Mouse (Mus musculus) CD4-positive, CD25-positive, alpha-beta regulatory T cell, adult 2 months (primary cell): Measurements from ENCODE around the gene Tbata.

Experiments used
- DNase-seq: peaks from one replicate; pipeline ENCODE4 v3.0.0-alpha.2; 2012; ENCODE audit warnings: low read depth, low spot score

Tbata gene

DNA sequence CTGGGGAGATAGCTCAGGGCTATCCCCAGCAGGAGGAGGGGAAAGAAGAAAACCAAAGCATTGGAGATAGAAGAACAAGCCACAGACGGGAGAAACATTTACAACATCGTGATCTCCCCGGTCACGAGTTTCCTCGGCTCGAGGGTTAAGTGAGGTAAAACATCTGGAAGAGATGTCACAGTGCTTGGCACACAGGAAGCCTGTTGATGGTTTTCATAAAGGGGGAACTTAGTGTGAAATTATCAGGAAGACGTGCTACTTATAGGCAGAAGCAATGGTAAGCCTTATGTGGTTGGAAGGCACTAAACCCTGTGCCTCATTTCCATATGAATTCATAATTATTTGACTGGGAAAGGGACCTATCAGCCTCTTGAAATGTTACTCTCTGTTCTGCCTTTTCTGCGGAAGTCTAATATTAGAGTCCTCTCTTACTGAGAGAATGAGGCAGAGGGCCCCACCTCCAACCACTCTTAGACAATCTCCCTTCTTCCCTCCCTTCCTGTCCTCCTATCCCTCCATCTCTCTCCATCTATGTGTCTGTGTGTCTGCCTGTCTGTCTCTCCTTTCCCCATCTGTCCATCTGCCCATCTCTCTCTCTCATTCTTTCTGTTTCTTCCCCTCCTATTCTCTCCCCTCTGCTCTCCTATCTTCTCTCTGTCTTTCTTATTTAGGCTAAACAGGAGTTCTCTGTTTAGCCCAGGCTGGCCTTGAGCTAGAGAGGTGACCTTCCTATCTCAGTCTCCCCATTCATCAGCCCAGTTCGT, 4.2 kb upstream of the Tbata start:
- no peak for DNase-seq

DNA sequence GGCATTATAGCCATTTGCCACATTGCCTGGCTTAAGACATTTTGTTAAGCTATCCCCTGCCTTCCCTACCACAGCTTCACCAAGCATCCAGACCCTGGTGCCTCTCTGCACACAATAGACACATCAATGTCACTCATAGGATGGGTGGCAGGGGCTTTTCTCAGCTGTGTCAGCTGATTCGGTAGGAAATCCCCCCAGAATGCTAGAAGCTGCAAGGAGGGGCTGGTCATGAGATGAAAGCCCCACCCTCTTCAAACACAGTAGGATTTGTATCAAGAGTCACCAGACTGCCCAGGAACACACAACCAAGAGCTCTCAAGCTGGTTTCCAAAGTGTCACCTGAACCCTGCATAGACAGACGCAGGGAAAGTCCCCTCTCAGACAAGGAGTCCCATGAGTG, 3.4 kb upstream of the Tbata start:
- no peak for DNase-seq

DNA sequence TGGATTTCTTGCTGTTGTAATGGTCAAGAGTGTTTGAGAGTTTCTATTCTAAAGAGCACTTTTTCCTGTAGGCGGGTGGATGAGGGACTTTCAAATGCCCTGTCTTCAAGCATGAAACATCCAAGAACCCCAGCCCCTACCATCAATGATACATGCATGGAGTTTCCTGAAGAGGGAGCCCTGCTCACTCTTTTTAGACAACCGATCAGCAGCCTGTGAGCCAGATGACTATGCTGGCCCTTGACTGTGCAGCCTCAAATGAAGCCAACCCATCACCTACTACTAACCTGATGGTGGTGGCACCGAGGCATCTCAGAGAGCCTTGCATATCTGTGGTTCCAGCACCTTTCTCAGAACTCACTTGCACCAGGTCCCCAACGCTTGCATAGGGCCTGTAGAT, 742 bp downstream of the Tbata start:
- DNase-seq, result no peak

DNA sequence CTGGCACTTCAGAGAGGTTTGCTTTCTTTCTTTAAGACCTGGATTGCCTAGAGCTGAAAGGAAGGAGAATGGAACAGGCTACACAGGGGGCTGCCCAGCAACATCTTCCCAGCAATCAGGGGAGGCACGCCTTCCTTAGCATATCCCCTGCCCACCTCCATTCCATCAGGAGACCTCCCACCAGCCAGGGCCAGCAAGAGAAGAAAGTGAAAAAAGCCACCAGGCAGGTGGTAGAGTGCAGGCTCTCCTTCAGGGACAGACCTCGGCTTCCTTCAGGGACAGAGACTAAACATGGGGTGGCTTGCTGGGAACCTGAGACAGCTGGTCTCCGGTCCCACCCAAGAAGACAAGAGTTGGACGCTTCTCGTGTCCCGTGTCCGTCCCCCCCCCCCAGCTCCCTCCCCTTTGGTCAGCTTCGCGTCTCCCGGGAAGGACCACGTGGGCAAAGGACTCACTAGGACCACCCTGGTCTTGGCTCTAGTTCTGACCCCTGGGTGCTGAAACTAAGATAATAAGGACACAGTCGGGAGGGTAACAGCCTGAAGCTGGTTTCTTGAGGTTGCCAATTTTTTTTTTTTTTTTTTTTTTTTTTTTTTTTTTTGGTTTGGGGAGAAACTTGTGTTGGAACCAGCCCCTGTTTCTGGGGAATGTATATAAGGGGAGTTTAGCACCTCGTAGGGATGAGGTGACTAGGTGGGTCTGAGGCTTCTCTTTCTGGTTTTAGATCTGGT, 3.1 kb downstream of the Tbata start:
- DNase-seq, result no peak

- DNase-seq, result peak; percentile 36
These were observed 3.9 kb downstream of the Tbata start for GRCm38 (mm10) chr10:61175442-61176204.

DNA sequence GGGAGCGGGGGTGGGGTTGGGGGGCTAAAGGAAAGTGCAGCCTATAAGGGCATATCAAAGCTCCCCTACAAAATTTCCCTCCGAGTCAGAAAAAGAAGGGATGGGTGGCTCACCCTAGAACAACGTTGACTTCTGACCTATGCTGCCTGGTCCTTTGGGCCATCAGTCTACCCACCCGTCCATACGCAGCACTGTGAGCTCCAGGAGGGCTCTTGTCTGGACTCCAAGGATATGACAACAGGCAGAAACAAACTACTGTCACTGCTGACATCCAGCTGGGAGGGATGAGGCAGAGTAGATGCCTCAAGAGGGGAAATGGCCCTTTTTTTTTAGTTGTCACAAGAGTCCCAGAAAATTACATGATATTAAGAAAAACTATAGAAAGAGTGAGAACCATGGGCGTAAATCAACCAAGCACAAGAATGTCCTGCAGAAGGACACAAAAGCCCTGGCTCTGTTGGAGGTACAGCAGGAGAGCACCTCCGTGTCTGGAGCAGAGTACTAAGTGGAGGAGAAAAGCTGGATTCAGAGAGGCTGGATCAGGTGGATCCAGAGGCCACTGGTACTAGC, 4.6 kb downstream of the Tbata start:
- no peak for DNase-seq

DNA sequence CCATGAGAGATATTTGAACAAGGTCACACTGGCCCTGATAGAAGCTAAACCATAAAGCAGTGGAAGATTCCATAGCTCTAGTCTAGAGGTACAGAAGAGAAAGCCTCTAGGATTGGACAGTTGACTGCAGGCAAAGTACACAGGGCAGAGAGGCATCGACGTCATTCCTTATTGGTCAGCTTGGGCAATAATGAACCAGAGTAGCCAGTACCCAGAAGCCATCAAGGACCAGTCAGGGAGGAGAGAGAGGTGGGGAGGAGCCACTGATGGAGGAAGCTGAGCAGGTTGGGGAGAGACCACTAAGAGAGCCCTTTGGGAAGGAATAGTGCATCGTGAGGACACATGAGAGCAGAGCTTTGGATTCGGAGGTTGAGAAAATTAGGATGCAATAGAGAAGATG, 6.0 kb downstream of the Tbata start:
- DNase-seq, result no peak

DNA sequence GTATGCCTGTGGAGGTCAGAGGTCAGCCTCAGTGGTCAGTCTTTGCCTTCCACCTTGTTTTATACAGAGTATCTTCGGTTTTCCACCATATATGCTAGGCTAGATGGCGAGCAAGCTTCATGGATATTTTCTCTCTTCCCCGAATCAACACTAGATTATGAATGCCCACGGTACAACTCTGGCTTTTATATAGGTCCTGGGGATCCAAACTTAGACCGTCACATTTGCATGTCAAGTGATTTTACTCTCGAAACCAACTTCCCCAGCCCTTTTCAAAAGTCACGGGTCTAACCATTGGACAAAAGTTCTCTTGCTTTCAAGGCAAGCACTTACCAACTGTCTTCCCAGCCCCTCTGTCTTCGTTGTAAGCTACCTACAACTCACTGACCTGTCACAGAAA, 6.9 kb downstream of the Tbata start:
- no peak for DNase-seq

- no peak for DNase-seq
These were observed 8.2 kb downstream of the Tbata start for GRCm38 (mm10) chr10:61179927-61180326.

DNA sequence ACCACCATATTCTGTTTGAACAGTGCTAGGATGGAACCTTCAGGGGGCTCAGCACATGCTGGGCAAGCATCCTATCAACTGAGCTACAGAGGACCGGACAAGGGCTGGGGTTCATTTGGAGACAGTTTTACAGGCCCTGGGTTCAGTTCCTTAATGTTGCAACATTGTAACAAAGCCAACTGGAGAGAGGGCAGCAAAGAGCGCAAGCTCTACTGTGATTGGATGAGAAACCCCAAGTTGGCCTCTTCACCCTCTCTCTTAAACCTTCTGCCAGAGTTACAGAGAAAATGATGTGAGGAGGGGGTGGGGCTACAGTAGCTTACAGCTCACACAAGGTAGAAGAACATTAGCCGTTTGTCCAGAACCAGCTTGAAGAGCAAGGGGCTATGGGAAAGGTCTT, 15.2 kb downstream of the Tbata start:
- DNase-seq, result no peak

DNA sequence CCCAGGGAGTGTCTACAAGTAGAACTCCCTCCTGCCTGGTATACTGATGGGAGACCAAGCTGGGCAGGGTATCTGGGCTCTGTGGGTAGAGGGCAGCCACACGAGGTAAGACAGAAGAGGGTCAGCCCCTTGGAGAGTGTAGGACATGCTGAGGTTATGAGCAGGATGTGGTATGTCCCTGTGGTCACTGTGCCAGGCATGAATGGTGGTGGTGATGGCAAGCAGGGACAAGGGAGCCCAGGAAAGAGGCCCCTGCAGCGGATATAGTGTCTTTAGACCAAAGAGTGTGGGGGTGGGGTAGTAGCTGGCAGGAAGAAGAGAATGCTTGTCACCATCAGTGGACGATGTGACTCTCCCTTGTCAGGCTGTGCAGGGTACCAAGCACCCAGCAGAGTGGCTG, 16.3 kb downstream of the Tbata start:
- no peak for DNase-seq

GRCm38 (mm10) chr10:61194611-61195010, 22.9 kb downstream of the Tbata start:
- DNase-seq, result no peak

DNA sequence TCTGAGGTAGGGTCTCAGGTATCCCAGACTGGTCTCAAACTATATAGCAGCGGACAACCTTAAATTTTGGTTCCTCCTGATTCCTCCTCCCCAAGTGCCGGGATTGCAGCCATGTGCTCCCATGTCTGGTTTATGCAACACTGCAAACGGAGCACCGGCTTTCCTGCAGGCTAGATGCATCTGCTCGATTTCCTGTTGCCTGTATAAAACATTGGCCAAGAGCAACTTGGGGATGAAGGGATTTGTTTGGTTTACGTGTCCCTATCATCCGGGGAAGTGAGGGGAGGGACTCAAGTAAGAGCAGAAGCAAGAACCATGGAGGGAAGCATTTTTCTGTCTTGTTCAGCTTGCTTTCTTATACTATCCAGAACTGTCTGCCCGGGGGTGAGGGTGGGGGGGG, 23.5 kb downstream of the Tbata start:
- no peak for DNase-seq

DNA sequence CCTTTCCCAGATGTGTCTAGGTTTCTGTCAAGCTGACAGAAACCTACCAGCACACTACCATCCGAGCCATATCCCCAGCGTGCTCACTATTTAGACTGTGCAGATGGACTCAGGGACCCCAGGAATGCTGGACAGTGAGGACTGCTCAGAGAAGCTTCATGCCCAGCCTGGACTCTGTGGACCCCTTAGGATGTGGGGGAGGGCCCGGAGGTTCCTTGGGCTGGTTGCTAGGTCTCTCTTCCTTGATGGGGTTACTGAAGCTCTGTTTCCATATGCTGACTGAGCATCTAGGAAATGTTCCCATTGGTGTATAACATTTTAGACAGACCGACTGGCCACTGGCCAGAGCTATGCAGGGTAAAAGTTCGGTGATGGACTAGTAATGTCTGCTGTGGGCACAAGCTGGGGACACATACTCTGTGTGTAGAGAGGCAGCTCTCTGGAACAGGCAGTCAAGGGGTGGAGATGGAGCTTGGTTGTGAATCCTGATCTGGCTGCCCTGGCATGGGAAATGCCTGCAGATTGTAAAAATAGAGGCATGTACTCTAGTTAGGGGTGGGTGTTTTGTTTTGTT, 24.1 kb downstream of the Tbata start:
- no peak for DNase-seq

GRCm38 (mm10) chr10:61199566-61200213, 27.9 kb downstream of the Tbata start:
- peak; percentile 82 for DNase-seq

DNA sequence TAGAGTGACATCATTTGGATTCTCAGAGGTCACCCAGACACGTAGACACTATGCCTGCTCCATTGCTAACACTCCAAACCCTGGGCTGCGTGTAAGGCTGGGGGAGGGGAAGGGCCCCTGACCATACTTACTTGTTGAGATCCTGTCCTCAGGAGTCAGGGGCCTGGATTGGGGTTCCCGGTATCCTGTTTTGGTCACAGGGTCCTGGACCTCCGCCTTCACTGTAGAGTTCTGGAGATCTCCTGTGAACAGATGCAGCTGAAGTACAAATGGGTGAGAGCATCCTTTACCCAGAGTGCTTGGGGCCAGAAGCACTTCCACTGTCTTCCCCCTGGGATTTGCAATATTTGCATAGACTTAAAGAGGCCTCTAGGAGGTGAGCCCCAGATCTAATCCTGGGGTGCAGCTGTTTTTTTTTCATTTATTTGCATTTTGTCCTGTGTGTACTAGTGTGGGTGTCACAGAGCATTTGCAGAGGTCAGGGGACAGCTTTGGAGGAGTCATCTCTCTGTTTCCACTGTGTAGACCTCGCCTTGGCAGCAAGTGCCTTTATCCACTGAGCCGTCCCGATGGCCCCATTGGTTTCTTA, 28.6 kb downstream of the Tbata start:
- DNase-seq, result no peak

DNA sequence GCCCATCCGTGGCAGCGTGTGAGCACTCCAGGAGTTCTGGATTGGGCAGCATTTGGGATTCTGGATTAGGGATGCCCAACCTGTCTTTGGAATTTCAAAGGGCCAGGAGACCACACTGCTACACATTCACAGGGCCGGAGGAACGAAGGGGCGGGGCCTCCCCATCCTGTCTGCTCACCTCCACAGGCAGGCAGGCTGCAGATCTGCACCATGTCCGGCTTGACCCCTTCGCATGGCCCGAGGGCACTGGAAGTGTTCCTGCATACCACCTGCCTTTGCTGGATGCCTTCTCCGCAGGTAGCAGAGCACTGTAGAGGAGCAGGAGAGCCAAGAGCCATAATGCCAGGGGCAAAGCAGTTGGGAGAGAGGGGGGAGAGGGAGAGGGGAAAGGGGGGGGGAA, 29.2 kb downstream of the Tbata start:
- DNase-seq, result no peak

GRCm38 (mm10) chr10:61201596-61202318, 30.0 kb downstream of the Tbata start:
- DNase-seq, result no peak

DNA sequence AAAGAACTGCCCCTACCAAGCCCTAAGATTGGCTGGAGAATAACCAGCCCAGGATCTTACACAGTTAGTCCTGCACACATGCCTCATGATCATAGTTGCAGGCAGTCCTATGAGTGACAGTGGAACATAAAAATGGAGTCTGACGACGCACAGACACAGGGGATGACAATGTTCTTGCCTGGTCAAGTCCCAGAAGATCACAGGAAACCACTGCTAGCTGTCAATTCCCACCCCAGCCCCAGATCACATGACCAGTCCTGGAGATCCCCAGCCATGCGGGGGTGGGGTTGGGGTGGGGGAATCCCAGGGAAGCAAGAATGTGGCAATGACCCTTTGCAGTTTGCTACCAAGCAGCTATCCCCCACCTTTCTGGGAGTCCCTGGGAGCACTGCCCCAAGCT, 32.2 kb downstream of the Tbata start:
- DNase-seq, result no peak

GRCm38 (mm10) chr10:61208114-61208684, 36.4 kb downstream of the Tbata start:
- DNase-seq, result no peak
